Mouse (Mus musculus): ENCODE data around the gene Mrpl39.

DNA sequence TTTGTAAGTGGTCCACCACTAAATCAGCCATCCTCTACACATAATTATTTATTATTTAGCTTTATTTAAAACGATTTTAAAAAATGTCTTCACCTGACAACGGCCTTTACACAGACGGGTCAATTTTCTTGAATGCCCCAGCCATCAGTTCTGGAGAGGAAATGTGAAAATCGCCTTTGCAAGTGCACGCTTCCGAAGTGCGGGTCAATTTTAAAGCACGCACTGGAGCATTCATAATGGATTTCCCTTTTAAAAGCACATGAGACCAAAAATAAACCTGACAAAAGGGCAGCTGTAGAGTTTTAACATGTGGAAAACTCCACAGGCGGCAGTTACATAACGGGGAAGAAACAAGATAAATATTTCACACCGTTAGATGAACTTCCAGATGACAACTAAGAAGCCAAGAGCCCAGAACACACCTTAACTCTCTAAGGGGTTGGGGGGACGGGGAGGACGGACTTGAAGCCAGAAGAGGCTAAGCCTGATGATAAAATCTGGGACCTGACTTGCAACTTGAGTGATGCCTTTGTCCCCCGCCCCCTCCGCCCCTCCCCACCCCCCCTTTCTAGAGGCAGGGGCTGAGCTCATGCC is 37.8 kb upstream of the Mrpl39 start:
- no peak for TF ChIP-seq EP300 (IDR thresholded peaks at IDR 0.05; ENCODE audit: insufficient read depth, low read depth, low read length)
- no peak for TF ChIP-seq CTCF (IDR thresholded peaks at IDR 0.05; ENCODE audit: low read depth, low read length)
- no peak for TF ChIP-seq POLR2A (IDR thresholded peaks at IDR 0.05; ENCODE audit: insufficient read depth, low read length)
